Mouse (Mus musculus) thymus, adult 2 months (tissue): ENCODE measurements around the gene Ak5.

ENCODE experiments used
- CTCF ChIP-seq: fragments of 200-500 bp; IDR thresholded peaks from 2 replicates; pipeline ENCODE4 v1.5.1; 2012; ENCODE audit warnings: mild to moderate bottlenecking, control low read depth, low read length, moderate library complexity, borderline replicate concordance; ENCODE audit not compliant: control insufficient read depth, poor library complexity, insufficient read depth; ENCODE audit errors: extremely low read depth
- POLR2A ChIP-seq: fragments of 200-500 bp; IDR thresholded peaks from 2 replicates; pipeline ENCODE4 v1.6.1; 2012; ENCODE audit warnings: mild to moderate bottlenecking, low read length, control low read depth, moderate library complexity; ENCODE audit not compliant: control insufficient read depth, poor library complexity, insufficient read depth; ENCODE audit errors: extremely low read depth

DNA sequence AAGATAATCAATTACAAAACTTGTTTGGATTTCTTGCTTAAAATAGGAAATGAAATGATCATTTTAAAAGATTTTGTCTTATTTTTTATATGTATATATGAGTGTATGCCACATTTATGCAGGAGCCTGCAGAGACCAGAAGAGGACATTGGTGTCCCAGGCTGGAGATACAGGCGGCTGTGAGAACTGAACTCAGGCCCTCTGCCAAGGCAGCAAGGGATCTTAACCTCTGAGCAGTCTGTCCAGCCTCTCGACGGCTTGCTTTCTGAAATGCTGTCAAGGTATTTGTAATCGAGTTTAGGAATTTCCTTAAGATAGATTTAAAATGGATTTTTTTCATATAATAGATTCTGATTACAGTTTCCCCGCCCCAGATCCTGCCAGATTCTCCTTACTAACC lies 20.4 kb upstream of the Ak5 start:
- no peak for TF ChIP-seq CTCF
- no peak for TF ChIP-seq POLR2A
